Mouse (Mus musculus) thymus, postnatal 14 days (tissue): Measurements from ENCODE around the gene Olfr1034.
"Not testable (repeated sequence)": the region's sequence is repeated elsewhere in the genome, so short reads cannot be mapped to it uniquely, and the experiment has no call there.

Experiments
- DNase-seq: peaks from one replicate; pipeline ENCODE4 v3.0.0; 2021

Olfr1034 gene

GRCm38 (mm10) chr2:86045561-86045960 lies at the start of gene Olfr1034:
TSS of gene Olfr1034 (plus strand) at chr2:86045861.
- no peak for DNase-seq

- no peak for DNase-seq
These were observed 40.4 kb upstream of the Olfr1034 start, which contains the start of gene Olfr1032 for GRCm38 (mm10) chr2:86005240-86005639. TSS of gene Olfr1032 (plus strand) at chr2:86005540.

GRCm38 (mm10) chr2:86020406-86020805 lies 25.3 kb upstream of the Olfr1034 start, which contains the start of gene Olfr1033:
TSS of gene Olfr1033 (plus strand) at chr2:86020633.
- not testable (repeated sequence) for DNase-seq

GRCm38 (mm10) chr2:86021518-86021917 lies 24.1 kb upstream of the Olfr1034 start:
- DNase-seq, result not testable (repeated sequence)

DNA sequence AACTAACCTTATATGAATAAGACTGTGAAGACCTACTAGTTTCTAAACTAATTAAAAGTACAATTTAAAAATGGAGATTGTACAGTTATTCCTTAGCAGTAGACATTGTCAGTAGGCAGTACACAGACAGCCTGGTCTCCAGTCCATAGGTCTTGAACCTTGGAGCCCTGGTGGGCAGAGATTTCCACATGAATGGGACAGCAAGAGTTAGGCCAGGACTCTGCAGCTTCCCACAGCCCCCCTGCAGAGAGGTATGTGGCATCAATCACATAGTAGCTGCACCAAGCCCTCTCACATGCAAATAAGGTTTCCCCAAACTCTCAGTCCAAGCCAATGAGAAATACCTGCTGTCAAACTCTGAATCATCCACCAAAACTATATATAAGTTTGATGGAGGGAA lies 5.1 kb downstream of the Olfr1034 start:
- not testable (repeated sequence) for DNase-seq

- not testable (repeated sequence) for DNase-seq
These were observed 18.1 kb downstream of the Olfr1034 start for GRCm38 (mm10) chr2:86063766-86064165.

DNA sequence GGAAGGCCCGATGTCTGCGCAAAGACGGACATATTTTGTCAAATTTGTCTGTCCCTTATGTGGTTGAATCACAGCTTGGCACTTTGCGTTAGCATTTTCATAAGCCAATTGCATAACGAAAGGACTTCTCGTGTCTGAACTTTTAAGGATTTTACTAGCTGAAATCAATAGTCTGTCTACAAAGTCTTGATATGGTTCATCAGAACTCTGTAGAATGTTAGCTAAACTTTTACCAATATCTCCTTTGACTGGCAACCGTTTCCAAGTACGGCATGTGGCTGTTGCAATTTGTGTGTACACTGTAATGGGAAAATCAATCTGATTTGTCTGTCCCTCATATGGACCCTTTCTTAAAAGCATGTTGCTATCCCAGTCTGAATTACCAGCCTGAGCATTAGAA lies 24.5 kb downstream of the Olfr1034 start:
- no peak for DNase-seq

DNA sequence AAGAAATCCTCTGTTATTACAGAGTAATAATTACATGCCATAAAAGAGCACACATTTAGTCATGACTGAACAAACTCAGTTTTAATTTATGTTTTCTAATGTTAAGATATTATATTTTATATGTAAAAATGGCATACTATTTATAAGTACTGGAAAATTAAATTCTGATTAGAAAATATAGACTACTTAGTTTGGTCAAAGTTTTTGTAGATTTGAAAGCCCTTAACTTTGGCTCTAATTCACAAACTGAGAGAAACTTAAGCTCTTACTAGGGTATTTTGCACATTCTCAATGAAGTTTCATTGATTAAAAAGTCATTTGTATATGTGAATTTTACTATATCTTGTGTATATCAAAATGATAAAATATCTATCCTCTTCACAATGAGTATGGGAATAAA lies 28.0 kb downstream of the Olfr1034 start, which contains the start of gene Olfr1036:
Gene Olfr1036, plus strand, starts transcription at position 301 of the 400 bp plus-strand sequence.
- DNase-seq, result not testable (repeated sequence)

DNA sequence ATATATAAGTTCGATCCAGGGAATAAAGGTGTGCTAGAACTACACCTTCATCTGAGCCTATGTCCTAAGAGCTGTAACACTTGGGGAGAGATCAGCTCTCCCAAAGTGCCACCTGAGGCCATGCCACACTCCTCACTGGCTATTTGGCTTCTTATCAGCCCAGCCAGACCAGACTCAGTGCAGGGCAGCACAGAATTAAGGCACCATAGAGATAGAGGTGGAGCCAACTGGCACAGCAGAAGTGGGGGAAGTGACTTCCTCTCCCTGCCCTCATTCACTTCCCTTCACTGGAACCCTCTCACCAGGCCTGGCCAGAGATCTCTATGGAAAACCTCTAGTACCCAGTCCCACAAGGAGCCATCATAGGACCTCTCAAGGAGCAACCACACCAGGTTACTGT lies 34.8 kb downstream of the Olfr1034 start:
- DNase-seq, result not testable (repeated sequence)

GRCm38 (mm10) chr2:86087285-86087684 lies 41.6 kb downstream of the Olfr1034 start, which contains the start of gene Olfr1037:
TSS of gene Olfr1037 (minus strand) at chr2:86087385.
- no peak for DNase-seq
